Mouse (Mus musculus) heart, embryonic 15.5 days (tissue): ENCODE measurements around the gene Cdh4. TPM values are rescaled to one million over a fixed set of nuclear protein-coding genes. Genes with fewer than 3 reads are reported as not detected.

Experiments used
- ATAC-seq: fragments of 200-750 bp; cut with Nextera tagmentation; replicated peaks from 2 replicates; pipeline ENCODE4 v1.8.0; 2017; ENCODE audit warnings: low read depth, moderate TSS enrichment; ENCODE audit not compliant: insufficient number of reproducible peaks, insufficient read depth, low FRiP score
- H3K27ac ChIP-seq: fragments of 300-500 bp; sonication (generic); 2 replicates; pipeline ENCODE4 v1.5.1; 2015; ENCODE audit warnings: mild to moderate bottlenecking, inconsistent platforms
- H3K27me3 ChIP-seq: fragments of 300-500 bp; sonication (generic); 2 replicates; pipeline ENCODE4 v1.6.1; 2015; ENCODE audit warnings: inconsistent platforms
- H3K36me3 ChIP-seq: fragments of 300-500 bp; sonication (generic); 2 replicates; pipeline ENCODE4 v1.6.1; 2015; ENCODE audit warnings: mild to moderate bottlenecking, inconsistent platforms
- H3K4me1 ChIP-seq: fragments of 300-500 bp; sonication (generic); replicated peaks from 2 replicates; pipeline ENCODE4 v1.6.1; 2015; ENCODE audit warnings: inconsistent platforms
- H3K4me2 ChIP-seq: fragments of 300-500 bp; sonication (generic); 2 replicates; pipeline ENCODE4 v1.6.1; 2015; ENCODE audit warnings: inconsistent platforms, mild to moderate bottlenecking, moderate library complexity
- H3K4me3 ChIP-seq: fragments of 300-500 bp; sonication (generic); 2 replicates; pipeline ENCODE4 v1.5.1; 2015; ENCODE audit warnings: mild to moderate bottlenecking, inconsistent platforms
- H3K9ac ChIP-seq: fragments of 300-500 bp; sonication (generic); 2 replicates; pipeline ENCODE4 v1.6.1; 2015; ENCODE audit warnings: mild to moderate bottlenecking, inconsistent platforms
- H3K9me3 ChIP-seq: fragments of 300-500 bp; sonication (generic); replicated peaks from 2 replicates; pipeline ENCODE4 v1.6.1; 2016; ENCODE audit warnings: inconsistent platforms
- WGBS: fragments of 180-500 bp; shearing (Covaris S2); methylation state at CpG from one replicate; pipeline ENCODE4 v1.1.7; 2015; ENCODE audit warnings: mixed read lengths; 5-methylcytosine and 5-hydroxymethylcytosine counted together
- polyA plus RNA-seq: library from polyadenylated mRNA; unstranded; fragments of >200 nt; fragmentation: Nextera tagmentation; extraction: Ambion mirVana; gene quantifications from 2 replicates; pipeline ENCODE4 v1.2.1, GENCODE M21; 2015

Cdh4 gene
- polyA plus RNA-seq, 1 experiment from 2014 or later = 1.4 TPM

GRCm38 (mm10) chr2:179679866-179680265 lies 237.6 kb downstream of the Cdh4 start:
- ATAC-seq = no peak
- no peak overlapping the region for H3K4me2 ChIP-seq
- no peaks in the 10 kb centered on the region for H3K4me1 ChIP-seq
- H3K9ac ChIP-seq = no peak overlapping the region
- peaks cover 5% of the 10 kb centered on the region; the same call in 1 of the 2 replicates for H3K27me3 ChIP-seq
- 58% methylated on average over 5 of the region's 5 CpGs for WGBS
- H3K9me3 ChIP-seq = no peaks in the 10 kb centered on the region
- H3K27ac ChIP-seq = no peak overlapping the region
- no peak overlapping the region for H3K4me3 ChIP-seq
- no peaks in the 10 kb centered on the region for H3K36me3 ChIP-seq

GRCm38 (mm10) chr2:179681386-179681785 lies 239.2 kb downstream of the Cdh4 start:
- ATAC-seq = no peak
- WGBS = 86% methylated on average over 1 of the region's 1 CpGs

GRCm38 (mm10) chr2:179687243-179687681 lies 245.0 kb downstream of the Cdh4 start:
- no peak for ATAC-seq
- Histone ChIP-seq H3K4me2 (no peak overlapping the region), H3K4me3 (no peak overlapping the region), H3K9ac (no peak overlapping the region), H3K27me3 (peaks cover 5% of the 10 kb centered on the region; the same call in 1 of the 2 replicates), H3K9me3 (no peaks in the 10 kb centered on the region), H3K36me3 (no peaks in the 10 kb centered on the region), H3K4me1 (no peaks in the 10 kb centered on the region), H3K27ac (no peak overlapping the region)
- 44% methylated on average over 12 of the region's 12 CpGs for WGBS

More at GRCm38 (mm10) chr2:179681386-179681785, 239.2 kb downstream of the Cdh4 start:
- no peaks in the 10 kb centered on the region for H3K9me3 ChIP-seq
- H3K36me3 ChIP-seq = no peaks in the 10 kb centered on the region
- no peaks in the 10 kb centered on the region for H3K4me1 ChIP-seq
- no peak overlapping the region for H3K4me2 ChIP-seq
- peaks cover 5% of the 10 kb centered on the region; the same call in 1 of the 2 replicates for H3K27me3 ChIP-seq
- H3K4me3 ChIP-seq = no peak overlapping the region
- H3K9ac ChIP-seq = no peak overlapping the region
- no peak overlapping the region for H3K27ac ChIP-seq

GRCm38 (mm10) chr2:179688976-179689375 lies 246.7 kb downstream of the Cdh4 start:
- Histone ChIP-seq H3K27me3 (peaks cover 9% of the 10 kb centered on the region; the same call in 1 of the 2 replicates), H3K9me3 (no peaks in the 10 kb centered on the region), H3K36me3 (no peaks in the 10 kb centered on the region), H3K9ac (no peak overlapping the region), H3K4me3 (no peak overlapping the region), H3K27ac (no peak overlapping the region), H3K4me2 (no peak overlapping the region), H3K4me1 (no peaks in the 10 kb centered on the region)
- WGBS = 73% methylated on average over 5 of the region's 5 CpGs
- ATAC-seq = no peak

- Histone ChIP-seq H3K27ac (no peak overlapping the region), H3K4me3 (no peak overlapping the region), H3K36me3 (no peaks in the 10 kb centered on the region), H3K4me2 (no peak overlapping the region), H3K9me3 (no peaks in the 10 kb centered on the region), H3K9ac (no peak overlapping the region), H3K4me1 (no peaks in the 10 kb centered on the region), H3K27me3 (0 out of 2 replicates have a peak, but pooled peaks cover 4% of the 10 kb centered on the region)
- WGBS = 63% methylated on average over 3 of the region's 3 CpGs
- ATAC-seq = no peak
These were observed 247.5 kb downstream of the Cdh4 start for GRCm38 (mm10) chr2:179689761-179690160.

- WGBS = 42% methylated on average over 7 of the region's 7 CpGs
These were observed 248.3 kb downstream of the Cdh4 start for GRCm38 (mm10) chr2:179690571-179690970.

GRCm38 (mm10) chr2:179694936-179695335 lies 252.7 kb downstream of the Cdh4 start:
- Histone ChIP-seq H3K27me3 (peaks cover 8% of the 10 kb centered on the region; the same call in 1 of the 2 replicates), H3K4me3 (no peak overlapping the region), H3K9me3 (no peaks in the 10 kb centered on the region), H3K4me2 (no peak overlapping the region), H3K27ac (no peak overlapping the region), H3K4me1 (no peaks in the 10 kb centered on the region), H3K9ac (no peak overlapping the region), H3K36me3 (no peaks in the 10 kb centered on the region)
- 54% methylated on average over 9 of the region's 9 CpGs for WGBS
- no peak for ATAC-seq

More at GRCm38 (mm10) chr2:179690571-179690970, 248.3 kb downstream of the Cdh4 start:
- H3K4me1 ChIP-seq = no peaks in the 10 kb centered on the region
- 0 out of 2 replicates have a peak, but pooled peaks cover 4% of the 10 kb centered on the region for H3K27me3 ChIP-seq
- H3K4me2 ChIP-seq = no peak overlapping the region
- H3K4me3 ChIP-seq = no peak overlapping the region
- H3K9ac ChIP-seq = no peak overlapping the region
- H3K9me3 ChIP-seq = no peaks in the 10 kb centered on the region
- H3K27ac ChIP-seq = no peak overlapping the region
- ATAC-seq = no peak
- no peaks in the 10 kb centered on the region for H3K36me3 ChIP-seq

GRCm38 (mm10) chr2:179697601-179698000 lies 255.4 kb downstream of the Cdh4 start:
- H3K9ac ChIP-seq = no peak overlapping the region
- H3K9me3 ChIP-seq = no peaks in the 10 kb centered on the region
- ATAC-seq = no peak
- WGBS = 67% methylated on average over 8 of the region's 8 CpGs
- H3K4me1 ChIP-seq = no peaks in the 10 kb centered on the region
- no peak overlapping the region for H3K4me3 ChIP-seq
- H3K27ac ChIP-seq = no peak overlapping the region
- peaks cover 8% of the 10 kb centered on the region; the same call in 1 of the 2 replicates for H3K27me3 ChIP-seq
- H3K36me3 ChIP-seq = no peaks in the 10 kb centered on the region
- no peak overlapping the region for H3K4me2 ChIP-seq

- H3K4me1 ChIP-seq = no peaks in the 10 kb centered on the region
- no peaks in the 10 kb centered on the region for H3K36me3 ChIP-seq
- 38% methylated on average over 12 of the region's 12 CpGs for WGBS
- H3K9ac ChIP-seq = no peak overlapping the region
- no peak overlapping the region for H3K4me2 ChIP-seq
- H3K27ac ChIP-seq = no peak overlapping the region
- ATAC-seq = no peak
- no peaks in the 10 kb centered on the region for H3K9me3 ChIP-seq
- peaks cover 4% of the 10 kb centered on the region; the same call in 1 of the 2 replicates for H3K27me3 ChIP-seq
- H3K4me3 ChIP-seq = no peak overlapping the region
These were observed 256.2 kb downstream of the Cdh4 start for GRCm38 (mm10) chr2:179698196-179698985.

- Histone ChIP-seq H3K4me3 (no peak overlapping the region), H3K4me1 (no peaks in the 10 kb centered on the region), H3K9me3 (no peaks in the 10 kb centered on the region), H3K4me2 (no peak overlapping the region), H3K9ac (no peak overlapping the region), H3K36me3 (no peaks in the 10 kb centered on the region), H3K27me3 (no peaks in the 10 kb centered on the region), H3K27ac (no peak overlapping the region)
- ATAC-seq = no peak
- 86% methylated on average over 11 of the region's 11 CpGs for WGBS
These were observed 262.8 kb downstream of the Cdh4 start for GRCm38 (mm10) chr2:179705043-179705442.

GRCm38 (mm10) chr2:179705461-179705860 lies 263.2 kb downstream of the Cdh4 start:
- H3K27me3 ChIP-seq = no peaks in the 10 kb centered on the region
- no peak overlapping the region for H3K27ac ChIP-seq
- no peak for ATAC-seq
- H3K9me3 ChIP-seq = no peaks in the 10 kb centered on the region
- H3K4me3 ChIP-seq = no peak overlapping the region
- H3K4me2 ChIP-seq = no peak overlapping the region
- no peak overlapping the region for H3K9ac ChIP-seq
- H3K36me3 ChIP-seq = no peaks in the 10 kb centered on the region
- H3K4me1 ChIP-seq = no peaks in the 10 kb centered on the region
- 62% methylated on average over 7 of the region's 7 CpGs for WGBS

GRCm38 (mm10) chr2:179706616-179707015 lies 264.4 kb downstream of the Cdh4 start:
- no peak overlapping the region for H3K4me3 ChIP-seq
- peaks cover 5% of the 10 kb centered on the region; the same call in 1 of the 2 replicates for H3K27me3 ChIP-seq
- no peak overlapping the region for H3K27ac ChIP-seq
- WGBS = 88% methylated on average over 3 of the region's 3 CpGs
- no peak overlapping the region for H3K9ac ChIP-seq
- H3K9me3 ChIP-seq = no peaks in the 10 kb centered on the region
- no peaks in the 10 kb centered on the region for H3K36me3 ChIP-seq
- no peaks in the 10 kb centered on the region for H3K4me1 ChIP-seq
- no peak overlapping the region for H3K4me2 ChIP-seq
- no peak for ATAC-seq
